Mouse (Mus musculus) G1E (cell line): ENCODE measurements around the gene Pik3c2b. TPM values are rescaled to one million over a fixed set of nuclear protein-coding genes. Genes with fewer than 3 reads are reported as not detected.

ENCODE experiments used
- ATAC-seq: 2 replicates; pipeline ENCODE4 v1.8.0; 2016; ENCODE audit warnings: mild to moderate bottlenecking; ENCODE audit not compliant: insufficient number of reproducible peaks, poor library complexity, low FRiP score, severe bottlenecking; ENCODE audit errors: extremely low read depth
- DNase-seq: peaks from one replicate; pipeline ENCODE4 v3.0.0; 2012; ENCODE audit warnings: low spot score
- H3K27me3 ChIP-seq: 2 replicates; pipeline ENCODE4 v1.6.1; 2012; ENCODE audit warnings: mild to moderate bottlenecking, low read length, inconsistent platforms; ENCODE audit not compliant: insufficient read depth
- H3K36me3 ChIP-seq: replicated peaks from 2 replicates; pipeline ENCODE3; 2012; ENCODE audit warnings: mild to moderate bottlenecking, inconsistent platforms
- H3K4me1 ChIP-seq: 2 replicates; pipeline ENCODE4 v1.6.1; 2012; ENCODE audit warnings: low read depth, low read length, inconsistent platforms, mixed read lengths; ENCODE audit not compliant: insufficient read depth
- H3K4me3 ChIP-seq: 2 replicates; pipeline ENCODE4 v1.5.1; 2012; ENCODE audit warnings: low read depth, mild to moderate bottlenecking, inconsistent platforms, low read length, moderate library complexity, mixed read lengths
- H3K9me3 ChIP-seq: replicated peaks from 2 replicates; pipeline ENCODE4 v1.6.1; 2012; ENCODE audit warnings: inconsistent platforms
- CTCF ChIP-seq: IDR thresholded peaks from 2 replicates; pipeline ENCODE4 v1.5.1; 2012; ENCODE audit warnings: low read depth, low read length, inconsistent platforms, mixed read lengths
- GATA1 ChIP-seq: IDR thresholded peaks from 2 replicates; pipeline ENCODE4 v1.6.1; 2012; ENCODE audit warnings: borderline replicate concordance, low read length, inconsistent platforms, mixed read lengths
- GATA2 ChIP-seq: IDR thresholded peaks from 2 replicates; pipeline ENCODE4 v1.6.1; 2012; ENCODE audit warnings: low read depth, low read length, inconsistent platforms, borderline replicate concordance
- POLR2AphosphoS5 ChIP-seq: IDR thresholded peaks from 2 replicates; pipeline ENCODE4 v1.6.1; 2012; ENCODE audit warnings: low read depth, low read length, inconsistent platforms; ENCODE audit not compliant: insufficient replicate concordance
- TAL1 ChIP-seq: conservative IDR thresholded peaks from 2 replicates; pipeline ENCODE4 v1.6.1; 2012; ENCODE audit warnings: low read depth, low read length, inconsistent platforms, mixed read lengths
- polyA plus RNA-seq: library from polyadenylated mRNA; stranded (reverse); fragments of >175 nt; gene quantifications from 2 replicates; pipeline ENCODE4 v1.2.3, GENCODE M21; 2012
- total RNA-seq, 2 experiments: library from RNA; stranded (forward) in 1 of 2; stranded (reverse) in 1 of 2; fragments of 200-1000 nt in 1 of 2; fragments of >200 nt in 1 of 2; fragmentation: Nextera tagmentation in 1 of 2; gene quantifications; 2 replicates each; pipeline ENCODE4 v1.2.3; 2014 to 2017

Pik3c2b gene
- total and polyA plus RNA-seq, 3 experiments, result 0.27 TPM; not detected in 2

DNA sequence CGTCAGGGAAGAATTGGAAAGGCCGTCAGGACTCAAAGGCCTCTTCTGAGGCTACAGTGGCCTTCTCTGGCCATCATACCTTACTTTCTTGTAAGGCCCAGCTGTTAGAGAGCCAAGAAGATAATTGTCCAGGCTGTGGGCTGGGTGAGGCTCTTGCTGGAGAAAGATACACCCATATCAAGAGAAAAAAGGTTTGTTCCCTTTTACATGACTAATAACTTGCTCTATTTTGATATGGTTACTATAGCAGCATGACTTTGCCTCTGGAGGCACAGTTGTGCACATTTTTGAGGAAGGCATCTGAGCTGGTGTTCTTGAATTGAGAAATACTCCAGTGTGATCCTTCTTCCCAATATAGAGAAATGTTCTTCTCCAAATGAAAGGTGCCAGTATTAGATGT is 88.0 kb downstream of the Pik3c2b start:
- DNase-seq (peak; percentile 40), ATAC-seq (no peak)
- H3K9me3 ChIP-seq, result no peaks in the 10 kb centered on the region
- H3K4me3 ChIP-seq, result peak overlapping the region; percentile 78
- H3K27me3 ChIP-seq, result no peaks in the 10 kb centered on the region
- peaks cover 52% of the 10 kb centered on the region for H3K4me1 ChIP-seq
- H3K36me3 ChIP-seq, result peaks cover 61% of the 10 kb centered on the region
- no peak for TF ChIP-seq CTCF
- TF ChIP-seq TAL1, result peak; percentile 35

DNA sequence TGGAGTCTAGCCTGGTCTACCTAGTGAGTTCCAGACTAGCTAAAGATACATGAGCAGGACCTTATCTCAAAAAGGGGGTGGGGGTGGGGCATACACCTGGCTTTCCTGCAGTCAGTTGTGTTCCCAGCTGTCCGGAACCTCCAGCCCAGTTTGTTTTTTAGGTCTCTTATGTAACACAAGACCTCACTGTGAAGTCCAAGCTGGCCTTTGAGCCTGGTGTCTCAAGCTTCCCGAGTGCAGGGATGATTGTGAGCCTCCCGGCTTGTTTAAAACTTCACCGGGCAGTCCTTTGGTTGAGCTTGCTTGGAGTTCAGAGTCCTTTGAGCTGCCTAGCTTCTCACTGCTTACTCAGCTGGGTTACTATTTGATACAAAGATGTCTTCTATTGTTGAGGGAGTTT is 88.6 kb downstream of the Pik3c2b start:
- no peak for TF ChIP-seq GATA1
- TF ChIP-seq POLR2AphosphoS5, result no peak
- no peak for TF ChIP-seq TAL1
- Histone ChIP-seq H3K9me3 (no peaks in the 10 kb centered on the region), H3K4me3 (peak overlapping the region; percentile 78), H3K4me1 (peaks cover 55% of the 10 kb centered on the region), H3K36me3 (peaks cover 68% of the 10 kb centered on the region), H3K27me3 (no peaks in the 10 kb centered on the region)
- ATAC-seq, result no peak
- no peak for DNase-seq

DNA sequence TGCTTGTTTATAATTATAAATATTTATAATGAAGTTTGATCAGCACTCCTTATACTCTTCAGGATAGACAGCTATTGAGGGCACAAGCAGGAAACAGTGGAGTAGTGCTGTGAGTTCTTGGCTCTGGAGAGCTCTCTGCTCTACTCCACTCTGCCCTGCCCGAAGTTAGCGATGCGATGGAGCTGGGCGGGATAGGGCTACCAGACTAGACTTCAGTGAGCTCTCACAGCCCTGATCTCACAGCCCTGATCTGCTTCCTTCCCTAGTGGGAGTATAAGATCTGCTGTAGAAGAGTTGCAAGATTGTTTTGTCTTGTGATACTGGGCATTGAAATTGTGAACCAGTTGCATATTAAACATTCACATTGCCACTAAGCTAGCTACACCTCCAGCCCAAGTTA is 89.4 kb downstream of the Pik3c2b start:
- DNase-seq (no peak), ATAC-seq (no peak)
- TF ChIP-seq GATA2, result no peak
- no peak for TF ChIP-seq TAL1
- TF ChIP-seq CTCF, result no peak
- TF ChIP-seq POLR2AphosphoS5, result no peak
- no peak for TF ChIP-seq GATA1
- H3K4me3 ChIP-seq, result peak overlapping the region; percentile 78
- no peaks in the 10 kb centered on the region for H3K27me3 ChIP-seq
- H3K9me3 ChIP-seq, result no peaks in the 10 kb centered on the region
- H3K4me1 ChIP-seq, result peaks cover 52% of the 10 kb centered on the region
- H3K36me3 ChIP-seq, result peaks cover 75% of the 10 kb centered on the region

DNA sequence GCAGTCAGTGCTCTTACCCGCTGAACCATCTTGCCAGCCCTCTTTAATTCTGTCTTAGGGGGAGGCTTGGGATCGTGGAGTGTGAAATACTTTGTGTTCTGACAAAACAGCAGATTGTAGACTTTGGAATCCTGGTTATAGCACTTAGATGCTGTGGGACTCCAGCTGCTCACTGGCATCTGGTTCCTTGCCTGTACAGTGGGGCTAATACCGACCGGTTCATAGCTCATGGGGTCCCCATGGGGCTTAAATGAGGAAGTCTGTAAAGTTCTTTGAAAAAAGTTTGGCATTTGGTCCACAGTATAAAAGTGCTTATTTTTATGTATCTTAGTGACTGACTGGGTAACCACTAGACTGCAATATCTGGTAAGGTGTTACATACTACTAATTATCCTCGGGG is 90.3 kb downstream of the Pik3c2b start:
- Histone ChIP-seq H3K36me3 (peaks cover 83% of the 10 kb centered on the region), H3K27me3 (no peaks in the 10 kb centered on the region), H3K9me3 (no peaks in the 10 kb centered on the region), H3K4me3 (peak overlapping the region; percentile 78), H3K4me1 (peaks cover 45% of the 10 kb centered on the region)
- DNase-seq (no peak), ATAC-seq (no peak)
- TF ChIP-seq GATA1 (no peak), TAL1 (no peak), GATA2 (no peak), POLR2AphosphoS5 (no peak), CTCF (no peak)

DNA sequence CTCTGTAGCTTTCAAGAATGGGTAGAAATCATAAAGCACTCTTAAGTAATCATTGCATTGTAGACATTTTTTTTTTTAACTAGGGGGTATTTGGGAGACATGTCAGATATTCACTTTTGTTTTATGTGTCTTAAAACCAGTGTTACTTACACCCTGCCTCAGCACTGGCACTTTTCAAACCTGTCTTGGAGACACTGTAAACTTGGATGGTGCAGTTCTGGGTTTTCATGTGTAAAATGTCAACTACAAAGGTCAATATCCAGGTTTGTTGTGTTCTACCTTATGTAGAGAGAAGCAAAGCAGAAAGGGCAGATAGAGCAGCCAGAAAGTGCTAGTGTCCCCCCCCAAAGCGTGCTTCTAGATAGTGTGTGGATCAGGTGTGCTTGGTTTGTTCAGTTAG is 92.9 kb downstream of the Pik3c2b start:
- no peaks in the 10 kb centered on the region for H3K27me3 ChIP-seq
- DNase-seq (no peak), ATAC-seq (no peak)
- no peak overlapping the region for H3K4me3 ChIP-seq
- H3K36me3 ChIP-seq, result peaks cover 87% of the 10 kb centered on the region
- TF ChIP-seq GATA2 (no peak), TAL1 (no peak), POLR2AphosphoS5 (no peak), CTCF (no peak), GATA1 (no peak)
- H3K9me3 ChIP-seq, result no peaks in the 10 kb centered on the region
- peaks cover 48% of the 10 kb centered on the region for H3K4me1 ChIP-seq

DNA sequence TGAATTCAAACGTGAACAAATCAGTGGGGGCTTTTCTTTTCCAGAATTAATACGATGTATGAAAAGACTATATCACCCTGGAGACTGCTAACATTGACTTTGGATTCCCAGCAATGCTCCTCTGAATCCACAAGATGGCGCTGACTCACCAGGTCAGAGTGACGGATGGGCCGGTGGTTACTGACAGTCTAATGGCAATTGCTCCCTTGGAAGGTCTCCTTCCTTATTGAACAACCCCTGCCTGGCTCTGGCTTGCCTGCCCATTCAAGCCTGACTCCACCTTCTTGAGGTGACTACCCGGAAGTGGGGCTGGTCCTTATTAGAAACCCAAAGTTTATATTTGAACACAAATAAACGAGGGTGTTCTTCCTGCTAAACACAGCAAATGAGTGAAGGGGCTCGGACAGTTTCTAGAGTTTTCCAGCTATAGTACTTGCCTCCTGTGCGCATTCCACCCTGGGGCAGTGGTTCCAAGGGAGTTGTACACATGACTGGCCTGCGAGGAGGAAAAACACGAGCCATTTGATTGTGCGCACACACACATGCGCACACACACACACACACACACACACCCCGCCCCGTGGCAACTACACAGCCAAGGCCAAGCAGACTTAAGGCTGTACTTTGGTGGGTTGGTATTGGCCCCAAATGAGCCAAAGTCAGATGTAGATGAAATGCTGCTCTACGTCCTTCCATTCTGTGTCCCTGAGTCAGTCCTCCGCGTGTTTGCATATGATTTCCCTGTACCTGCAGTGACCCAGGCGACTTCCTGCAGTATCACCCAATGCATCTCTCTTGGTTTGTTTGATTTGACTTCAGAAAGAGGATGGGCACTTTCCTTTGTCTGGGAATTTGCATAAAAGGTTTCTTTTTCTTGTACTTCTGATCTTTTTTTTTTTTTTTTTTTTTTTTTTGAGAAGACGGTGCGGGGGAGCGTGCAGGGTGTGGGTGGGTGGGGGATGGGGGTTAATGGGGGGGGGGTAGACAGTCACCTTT is 100.8 kb downstream of the Pik3c2b start:
- Histone ChIP-seq H3K36me3 (peaks cover 15% of the 10 kb centered on the region), H3K4me3 (no peak overlapping the region), H3K9me3 (0 out of 2 replicates have a peak, but pooled peaks cover 4% of the 10 kb centered on the region), H3K27me3 (no peaks in the 10 kb centered on the region), H3K4me1 (peaks cover 7% of the 10 kb centered on the region)
- DNase-seq (peak; percentile 81), ATAC-seq (peak; percentile 60; the same call in 1 of the 2 replicates)
- TF ChIP-seq GATA2 (no peak), TAL1 (no peak), GATA1 (no peak), POLR2AphosphoS5 (no peak), CTCF (peak; percentile 92)
